26 mouse cellular contexts compared by ENCODE assay signal in genomic region chr1:41610783-41611182, GRCm38 (mm10).
DNase-seq lines count a peak whose midpoint lies in the region; ATAC-seq and TF ChIP-seq lines count a peak whose summit lies in the region.
"Had no signal": no experiment of that assay in that cellular context is flagged by ENCODE, and none has a peak within 500 bp of the region (broad histone marks: within the 10 kb centered on the region; RNA-seq: fewer than 3 reads in every experiment).

No protein-coding gene starts in this region.

- no peaks in the 10 kb centered on the region for H3K27me3 ChIP-seq in midbrain, postnatal 0 days (ENCODE audit: insufficient read depth, low read length)
- H3K27me3 ChIP-seq in midbrain, embryonic 10.5 days (ENCODE audit: low read depth, poor library complexity, severe bottlenecking), result no peaks in the 10 kb centered on the region
- H3K27me3 ChIP-seq in limb, embryonic 10.5 days (ENCODE audit: low read depth, poor library complexity, severe bottlenecking), result no peaks in the 10 kb centered on the region
- H3K27me3 ChIP-seq: CH12.LX; embryonic facial prominence, embryonic 15.5 days; kidney, embryonic 15.5 days; midbrain, embryonic 13.5 days had no signal

- no peak for ATAC-seq in midbrain, postnatal 0 days (ENCODE audit: low FRiP score)
- ATAC-seq: forebrain, embryonic 14.5 days; intestine, postnatal 0 days; midbrain, embryonic 13.5 days; Patski had no signal

- peak; percentile 14 for DNase-seq in midbrain, postnatal 0 days (ENCODE audit: low spot score)
- no peak for DNase-seq in midbrain, embryonic 10.5 days (ENCODE audit: low spot score)
- peak; percentile 56 for DNase-seq in limb, embryonic 10.5 days (ENCODE audit: low spot score)
- DNase-seq in neural tube, embryonic 10.5 days (ENCODE audit: extremely low spot score, low spot score), result peak; percentile 17
- no peak for DNase-seq in kidney, adult 11 months
- DNase-seq in thymus, postnatal 4 days, result no peak
- no peak for DNase-seq in natural killer cell, adult 2 months (ENCODE audit: low spot score in 2 of 2)
- DNase-seq: adrenal gland, postnatal 36 days; B cell, adult 2 months; gastrocnemius, postnatal 10 days; layer of hippocampus, adult 9-11 months; lung, adult 18-20 months; lung, postnatal 10 days; right cerebral cortex, postnatal 14 days; spleen, adult 18-20 months; thymus, postnatal 36 days had no signal

- no peak overlapping the region for H3K4me3 ChIP-seq in midbrain, postnatal 0 days (ENCODE audit: low read depth, low read length)
- no peak overlapping the region for H3K4me3 ChIP-seq in midbrain, embryonic 10.5 days
- H3K4me3 ChIP-seq in limb, embryonic 10.5 days, result 0 out of 2 replicates have a peak overlapping the region, but pooled peaks have one; percentile 6
- H3K4me3 ChIP-seq: embryonic facial prominence, embryonic 15.5 days; kidney, embryonic 15.5 days; midbrain, embryonic 13.5 days had no signal

- no peak overlapping the region for H3K4me2 ChIP-seq in midbrain, postnatal 0 days (ENCODE audit: low read depth, low read length, poor library complexity, severe bottlenecking)
- H3K4me2 ChIP-seq: embryonic facial prominence, embryonic 15.5 days; heart, embryonic 11.5 days; kidney, embryonic 15.5 days; liver, embryonic 11.5 days; midbrain, embryonic 13.5 days had no signal

- no peaks in the 10 kb centered on the region for H3K9me3 ChIP-seq in midbrain, postnatal 0 days (ENCODE audit: low read length)
- no peaks in the 10 kb centered on the region for H3K9me3 ChIP-seq in midbrain, embryonic 10.5 days (replicated peaks)
- no peaks in the 10 kb centered on the region for H3K9me3 ChIP-seq in limb, embryonic 10.5 days (replicated peaks)
- H3K9me3 ChIP-seq: embryonic facial prominence, embryonic 15.5 days; kidney, embryonic 15.5 days; midbrain, embryonic 13.5 days had no signal

- no peak overlapping the region for H3K9ac ChIP-seq in midbrain, postnatal 0 days (replicated peaks; ENCODE audit: low read length, poor library complexity, severe bottlenecking)
- H3K9ac ChIP-seq: embryonic facial prominence, embryonic 15.5 days; kidney, embryonic 15.5 days; midbrain, embryonic 13.5 days had no signal

- no peak overlapping the region for H3K27ac ChIP-seq in midbrain, postnatal 0 days (ENCODE audit: low read depth, low read length)
- no peak overlapping the region for H3K27ac ChIP-seq in midbrain, embryonic 10.5 days (replicated peaks)
- H3K27ac ChIP-seq in limb, embryonic 10.5 days, result no peak overlapping the region
- H3K27ac ChIP-seq: embryonic facial prominence, embryonic 15.5 days; kidney, embryonic 15.5 days; midbrain, embryonic 13.5 days had no signal

- H3K36me3 ChIP-seq in midbrain, postnatal 0 days (ENCODE audit: insufficient read depth, low read length), result no peaks in the 10 kb centered on the region
- H3K36me3 ChIP-seq in midbrain, embryonic 10.5 days, result no peaks in the 10 kb centered on the region
- no peaks in the 10 kb centered on the region for H3K36me3 ChIP-seq in limb, embryonic 10.5 days
- H3K36me3 ChIP-seq: embryonic facial prominence, embryonic 15.5 days; G1E; kidney, embryonic 15.5 days; midbrain, embryonic 13.5 days had no signal

- TF ChIP-seq CTCF in midbrain, postnatal 0 days (IDR thresholded peaks at IDR 0.05), result no peak

- no peaks in the 10 kb centered on the region for H3K4me1 ChIP-seq in midbrain, postnatal 0 days (ENCODE audit: insufficient read depth, low read length)
- H3K4me1 ChIP-seq in midbrain, embryonic 10.5 days, result peaks cover 5% of the 10 kb centered on the region; the same call in 1 of the 2 replicates
- peaks cover 16% of the 10 kb centered on the region for H3K4me1 ChIP-seq in limb, embryonic 10.5 days
- H3K4me1 ChIP-seq: embryonic facial prominence, embryonic 15.5 days; kidney, embryonic 15.5 days had no signal

- WGBS in midbrain, postnatal 0 days, result 81% methylated on average over 8 of the region's 8 CpGs
- 83% methylated on average over 8 of the region's 8 CpGs for WGBS in midbrain, embryonic 10.5 days
- 27% methylated on average over 8 of the region's 8 CpGs for WGBS in limb, embryonic 10.5 days

Comparison
In these comparisons a context has a peak if more than half of its experiments do, and no peak if none do; other contexts are left out.
1. DNase-seq: peak in midbrain, postnatal 0 days (single experiment), limb, embryonic 10.5 days (single experiment) and neural tube, embryonic 10.5 days (single experiment); none in midbrain, embryonic 10.5 days (single experiment), kidney, adult 11 months (single experiment), thymus, postnatal 4 days (single experiment) and natural killer cell, adult 2 months (0 of 2).